ENCODE assay signal across 30 mouse cellular contexts in genomic region chr2:93509777-93510750, GRCm38 (mm10). TPM values are rescaled to one million over a fixed set of nuclear protein-coding genes. Genes with fewer than 3 reads are reported as not detected.
DNase-seq lines count a peak whose midpoint lies in the region; ATAC-seq lines count a peak whose summit lies in the region.
"Had no signal": no experiment of that assay in that cellular context is flagged by ENCODE, and none has a peak within 500 bp of the region (broad histone marks: within the 10 kb centered on the region; RNA-seq: fewer than 3 reads in every experiment).

No protein-coding gene starts in this region.

- no peaks in the 10 kb centered on the region for H3K9me3 ChIP-seq in intestine, embryonic 16.5 days (ENCODE audit: control insufficient read depth, low read length)
- H3K9me3 ChIP-seq in forebrain, embryonic 10.5 days = no peaks in the 10 kb centered on the region
- H3K9me3 ChIP-seq: embryonic facial prominence, embryonic 13.5 days; embryonic facial prominence, embryonic 15.5 days; forebrain, embryonic 12.5 days had no signal

- H3K4me2 ChIP-seq in intestine, embryonic 16.5 days (ENCODE audit: low read depth, low read length) = no peak overlapping the region
- H3K4me2 ChIP-seq: embryonic facial prominence, embryonic 13.5 days; embryonic facial prominence, embryonic 15.5 days; forebrain, embryonic 12.5 days had no signal

- H3K36me3 ChIP-seq in intestine, embryonic 16.5 days (ENCODE audit: control insufficient read depth, insufficient read depth, low read length) = no peaks in the 10 kb centered on the region
- no peaks in the 10 kb centered on the region for H3K36me3 ChIP-seq in forebrain, embryonic 10.5 days (replicated peaks)
- H3K36me3 ChIP-seq: embryonic facial prominence, embryonic 13.5 days; embryonic facial prominence, embryonic 15.5 days; forebrain, embryonic 12.5 days had no signal

- DNase-seq in 3134 (ENCODE audit: extremely low read depth, insufficient read length, low spot score) (peak; percentile 76), 3T3-L1 (ENCODE audit: low read depth, low spot score) (peak; percentile 72), NIH3T3 (ENCODE audit: low read depth) (peak; percentile 5)
- DNase-seq in neural tube, embryonic 10.5 days (ENCODE audit: extremely low spot score, low spot score) = no peak
- no peak for DNase-seq in forebrain, embryonic 10.5 days (ENCODE audit: extremely low spot score, low spot score)
- no peak for DNase-seq in heart, adult 8-10 months (ENCODE audit: low spot score)
- DNase-seq: adrenal gland, postnatal 25 days; cerebellum, adult 11 months; cerebellum, adult 18-20 months; cerebellum, adult 8-10 months; cerebellum, adult 9-11 months; cerebellum, postnatal 36 days; embryo, embryonic 11 days had no signal

- 71% methylated on average over 12 of the region's 12 CpGs for WGBS in intestine, embryonic 16.5 days
- 90% methylated on average over 12 of the region's 12 CpGs for WGBS in forebrain, embryonic 10.5 days

- ATAC-seq in intestine, embryonic 16.5 days = peak; percentile 81
- ATAC-seq: forebrain, embryonic 14.5 days; forebrain, embryonic 16.5 days had no signal

- no peak overlapping the region for H3K27ac ChIP-seq in intestine, embryonic 16.5 days (ENCODE audit: low read length)
- no peak overlapping the region for H3K27ac ChIP-seq in forebrain, embryonic 10.5 days
- H3K27ac ChIP-seq: embryonic facial prominence, embryonic 13.5 days; embryonic facial prominence, embryonic 15.5 days; forebrain, embryonic 12.5 days had no signal

- H3K4me3 ChIP-seq in intestine, embryonic 16.5 days (ENCODE audit: low read length) = no peak overlapping the region
- no peak overlapping the region for H3K4me3 ChIP-seq in forebrain, embryonic 10.5 days
- H3K4me3 ChIP-seq: embryonic facial prominence, embryonic 13.5 days; embryonic facial prominence, embryonic 15.5 days; erythroblast, embryonic 14.5 days; forebrain, embryonic 12.5 days had no signal

- no peak overlapping the region for H3K9ac ChIP-seq in intestine, embryonic 16.5 days (ENCODE audit: low read depth, low read length)
- H3K9ac ChIP-seq: embryonic facial prominence, embryonic 13.5 days; embryonic facial prominence, embryonic 15.5 days; forebrain, embryonic 12.5 days had no signal

- H3K27me3 ChIP-seq in intestine, embryonic 16.5 days (replicated peaks; ENCODE audit: control insufficient read depth, insufficient read depth, low read length) = no peaks in the 10 kb centered on the region
- H3K27me3 ChIP-seq in forebrain, embryonic 10.5 days (ENCODE audit: poor library complexity, severe bottlenecking) = no peaks in the 10 kb centered on the region
- H3K27me3 ChIP-seq: embryonic facial prominence, embryonic 13.5 days; embryonic facial prominence, embryonic 15.5 days; forebrain, embryonic 12.5 days had no signal

- no peaks in the 10 kb centered on the region for H3K4me1 ChIP-seq in intestine, embryonic 16.5 days (ENCODE audit: control insufficient read depth, insufficient read depth, low read length)
- peaks cover 5% of the 10 kb centered on the region; the same call in 1 of the 2 replicates for H3K4me1 ChIP-seq in forebrain, embryonic 10.5 days
- H3K4me1 ChIP-seq: forebrain, embryonic 12.5 days had no signal

RNA-seq across cellular contexts. Expression of gene Cd82, which starts 47.1 kb away (rescaled TPM):
- polyA plus RNA-seq in intestine, embryonic 16.5 days (2015; fragmentation: Nextera tagmentation; extraction: Ambion mirVana) = 171 and 180 TPM in 2 replicates
- 5.0 and 5.3 TPM in 2 replicates for polyA plus RNA-seq in forebrain, embryonic 10.5 days (2016; fragmentation: Nextera tagmentation; extraction: Ambion mirVana)
- 10 to 100 TPM; 15.6 to 24.4 (median 17.1) TPM for total RNA-seq in heart, adult 8-10 months (2022)

RNA-seq across cellular contexts. Expression of gene Gm10803, which starts 50.3 kb away (rescaled TPM):
- polyA plus RNA-seq in intestine, embryonic 16.5 days (2015; fragmentation: Nextera tagmentation; extraction: Ambion mirVana) = not detected in 2 replicates
- not detected in 2 replicates for polyA plus RNA-seq in forebrain, embryonic 10.5 days (2016; fragmentation: Nextera tagmentation; extraction: Ambion mirVana)
- total RNA-seq in heart, adult 8-10 months (2022) = not detected
- total RNA-seq: adrenal gland, adult 2 months; adrenal gland, postnatal 10 days; adrenal gland, postnatal 25 days; adrenal gland, postnatal 4 days; common myeloid progenitor, adult 5-6 weeks; ES-E14; MEL had no signal
- polyA plus RNA-seq: adrenal gland, adult 2 months; brain, embryonic 14.5 days; C2C12; embryonic facial prominence, embryonic 11.5 days; embryonic facial prominence, embryonic 13.5 days; embryonic facial prominence, embryonic 15.5 days; erythroblast, embryonic 14.5 days; forebrain, embryonic 12.5 days; forebrain, embryonic 14.5 days; forebrain, embryonic 16.5 days; frontal cortex, adult 2 months had no signal

Comparison
In these comparisons a context has a peak if more than half of its experiments do, and no peak if none do; other contexts are left out.
1. DNase-seq: peak in 3134 (single experiment), 3T3-L1 (single experiment) and NIH3T3 (single experiment); none in neural tube, embryonic 10.5 days (single experiment), forebrain, embryonic 10.5 days (single experiment) and heart, adult 8-10 months (single experiment).
2. RNA of gene Cd82, which starts 47.1 kb away (polyA plus RNA-seq): 171 to 180 TPM in intestine, embryonic 16.5 days; 5.0 to 5.3 TPM in forebrain, embryonic 10.5 days; every median in the first group is over 10 times any median in the second.